Mouse (Mus musculus) stomach, embryonic 15.5 days (tissue): ENCODE data around the gene Rraga. TPM values are rescaled to one million over a fixed set of nuclear protein-coding genes. Genes with fewer than 3 reads are reported as not detected.
"Not testable (repeated sequence)": the region's sequence is repeated elsewhere in the genome, so short reads cannot be mapped to it uniquely, and the experiment has no call there.

Experiments
- ATAC-seq: fragments of 200-750 bp; cut with Nextera tagmentation; 2 replicates; pipeline ENCODE4 v1.8.0; 2017; ENCODE audit warnings: low read depth, moderate number of reproducible peaks, moderate TSS enrichment; ENCODE audit not compliant: insufficient read depth, low FRiP score
- H3K27ac ChIP-seq: fragments of 300-500 bp; sonication (generic); 2 replicates; pipeline ENCODE4 v1.5.1; 2015; ENCODE audit warnings: mild to moderate bottlenecking, inconsistent platforms
- H3K27me3 ChIP-seq: fragments of 300-500 bp; sonication (generic); replicated peaks from 2 replicates; pipeline ENCODE4 v1.6.1; 2015; ENCODE audit warnings: inconsistent platforms
- H3K36me3 ChIP-seq: fragments of 300-500 bp; sonication (generic); 2 replicates; pipeline ENCODE4 v1.6.1; 2015; ENCODE audit warnings: inconsistent platforms
- H3K4me1 ChIP-seq: fragments of 300-500 bp; sonication (generic); 2 replicates; pipeline ENCODE4 v1.6.1; 2015; ENCODE audit warnings: inconsistent platforms
- H3K4me2 ChIP-seq: fragments of 300-500 bp; sonication (generic); 2 replicates; pipeline ENCODE4 v1.6.1; 2015; ENCODE audit warnings: mild to moderate bottlenecking, inconsistent platforms
- H3K4me3 ChIP-seq: fragments of 300-500 bp; sonication (generic); replicated peaks from 2 replicates; pipeline ENCODE4 v1.5.1; 2015; ENCODE audit warnings: inconsistent platforms
- H3K9ac ChIP-seq: fragments of 300-500 bp; sonication (generic); 2 replicates; pipeline ENCODE4 v1.6.1; 2015; ENCODE audit warnings: inconsistent platforms
- H3K9me3 ChIP-seq: fragments of 300-500 bp; sonication (generic); 2 replicates; pipeline ENCODE4 v1.6.1; 2016; ENCODE audit warnings: inconsistent platforms
- WGBS: fragments of 180-500 bp; shearing (Covaris S2); methylation state at CpG from one replicate; pipeline ENCODE4 v1.1.7; 2015; 5-methylcytosine and 5-hydroxymethylcytosine counted together
- polyA plus RNA-seq: library from polyadenylated mRNA; unstranded; fragments of >200 nt; fragmentation: Nextera tagmentation; extraction: Ambion mirVana; gene quantifications from 2 replicates; pipeline ENCODE4 v1.2.1, GENCODE M21; 2015

Gene Rraga
- polyA plus RNA-seq, 1 experiment from 2014 or later, result 73.3 TPM

DNA sequence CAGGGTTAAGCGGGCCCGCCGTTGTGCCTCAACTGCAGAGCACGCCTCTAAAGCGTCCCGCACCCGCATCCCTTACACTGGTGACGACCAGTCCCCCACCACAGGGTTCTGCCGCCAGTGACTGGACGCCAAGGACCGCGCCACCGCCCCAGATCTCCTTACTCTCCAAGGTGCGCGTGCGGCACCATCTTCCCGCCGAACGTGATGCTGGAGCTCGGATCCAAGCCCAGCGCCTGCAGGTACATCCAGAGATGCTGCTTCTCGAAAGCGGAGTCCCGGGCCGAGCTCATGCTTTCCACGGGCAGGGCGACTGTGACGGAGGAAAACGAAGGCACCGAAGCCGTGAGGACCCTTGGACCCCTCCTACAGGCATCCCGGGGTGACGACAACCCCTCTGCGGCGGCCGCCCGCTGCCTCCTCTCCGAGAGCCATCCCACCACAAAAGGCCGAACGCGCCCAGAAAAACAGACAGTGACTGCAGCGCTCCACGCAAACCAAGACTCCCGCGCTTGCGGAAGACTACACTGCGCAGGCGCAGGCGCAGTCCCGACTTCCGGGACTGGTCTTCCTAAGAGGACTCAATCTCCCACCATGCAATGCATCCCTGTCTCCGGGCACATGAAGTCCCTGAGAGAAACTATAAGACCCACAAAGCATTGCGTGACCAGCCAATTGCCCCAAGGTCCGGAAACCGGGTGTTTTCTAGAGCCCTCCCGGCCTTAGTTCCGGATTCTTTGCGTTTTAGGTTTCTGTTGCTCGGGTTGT is 36.2 kb downstream of the Rraga start, which contains the start of gene Haus6:
Haus6 (minus strand) TSS at position 532 of the 765 bp plus-strand sequence.
- peak; percentile 100 for ATAC-seq
- no peaks in the 10 kb centered on the region for H3K36me3 ChIP-seq
- peak within 1 kb of the TSS; percentile 78 for H3K27ac ChIP-seq
- H3K9ac ChIP-seq, result peak within 1 kb of the TSS; percentile 81
- peak within 1 kb of the TSS; percentile 68 for H3K4me2 ChIP-seq
- H3K4me1 ChIP-seq, result peaks cover 4% of the 10 kb centered on the region; the same call in 1 of the 2 replicates
- H3K27me3 ChIP-seq, result no peaks in the 10 kb centered on the region
- under 1% methylated on average over 59 of the region's 59 CpGs for WGBS
- H3K9me3 ChIP-seq, result no peaks in the 10 kb centered on the region
- H3K4me3 ChIP-seq, result peak within 1 kb of the TSS; percentile 90

- WGBS, result 34% methylated on average over 8 of the region's 8 CpGs
- Histone ChIP-seq H3K4me1 (peaks cover 4% of the 10 kb centered on the region; the same call in 1 of the 2 replicates), H3K9me3 (no peaks in the 10 kb centered on the region), H3K27me3 (no peaks in the 10 kb centered on the region), H3K27ac (0 out of 2 replicates have a peak overlapping the region, but pooled peaks have one; percentile 9), H3K36me3 (no peaks in the 10 kb centered on the region), H3K4me2 (peak overlapping the region; percentile 53), H3K9ac (peak overlapping the region; percentile 9; the same call in 1 of the 2 replicates), H3K4me3 (peak overlapping the region; percentile 90)
- ATAC-seq, result no peak
Observed at GRCm38 (mm10) chr4:86612289-86612620, 36.8 kb downstream of the Rraga start.

DNA sequence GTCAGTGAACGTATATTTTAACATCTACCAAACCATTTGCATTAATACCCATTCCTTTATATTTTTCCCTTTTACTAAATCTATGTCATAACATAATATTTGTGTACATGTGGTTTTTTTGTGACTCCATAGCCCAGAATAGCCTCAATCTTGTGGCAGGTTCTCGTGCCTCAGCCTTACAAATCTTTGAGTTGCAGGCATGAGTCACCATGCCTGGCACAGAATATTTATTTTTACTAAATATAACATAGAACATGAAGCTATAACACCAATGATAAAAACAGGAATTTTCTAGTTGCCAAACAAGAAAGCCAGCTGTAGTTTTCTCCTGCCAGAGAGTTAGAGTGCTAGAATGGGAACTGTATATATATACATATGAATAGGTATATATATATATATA is 45.0 kb downstream of the Rraga start:
- Histone ChIP-seq H3K4me3 (no peak overlapping the region), H3K9ac (no peak overlapping the region), H3K4me2 (no peak overlapping the region), H3K27me3 (no peaks in the 10 kb centered on the region), H3K36me3 (no peaks in the 10 kb centered on the region), H3K9me3 (no peaks in the 10 kb centered on the region), H3K27ac (no peak overlapping the region), H3K4me1 (no peaks in the 10 kb centered on the region)
- no peak for ATAC-seq
- WGBS, result 64% methylated on average over 2 of the region's 2 CpGs

DNA sequence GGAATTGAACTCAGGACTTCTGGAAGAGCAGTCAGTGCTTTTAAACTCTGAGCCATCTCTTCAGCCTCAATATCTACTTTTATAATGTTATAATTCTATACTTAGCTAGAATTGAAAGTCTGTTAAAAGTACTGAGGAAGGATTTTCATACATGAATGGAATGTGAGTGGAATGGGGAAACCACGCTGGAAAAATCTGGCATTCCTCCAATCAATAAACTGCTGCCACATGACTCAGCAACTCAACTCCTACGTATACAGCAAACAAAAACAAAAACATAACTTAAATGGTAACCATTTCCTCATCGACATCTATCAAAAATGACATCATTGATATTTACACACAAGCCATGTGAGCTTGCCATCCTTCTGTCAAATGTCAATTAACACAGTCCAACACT is 46.6 kb downstream of the Rraga start:
- WGBS, result 54% methylated on average over 3 of the region's 3 CpGs

GRCm38 (mm10) chr4:86622532-86622931 is 47.1 kb downstream of the Rraga start:
- not testable (repeated sequence) for H3K27me3 ChIP-seq, H3K4me2 ChIP-seq

More for the DNA sequence above, 46.6 kb downstream of the Rraga start:
- Histone ChIP-seq H3K27ac (no peak overlapping the region), H3K36me3 (no peaks in the 10 kb centered on the region), H3K27me3 (no peaks in the 10 kb centered on the region), H3K9me3 (no peaks in the 10 kb centered on the region), H3K4me2 (no peak overlapping the region), H3K4me3 (no peak overlapping the region), H3K9ac (no peak overlapping the region), H3K4me1 (no peaks in the 10 kb centered on the region)
- no peak for ATAC-seq

DNA sequence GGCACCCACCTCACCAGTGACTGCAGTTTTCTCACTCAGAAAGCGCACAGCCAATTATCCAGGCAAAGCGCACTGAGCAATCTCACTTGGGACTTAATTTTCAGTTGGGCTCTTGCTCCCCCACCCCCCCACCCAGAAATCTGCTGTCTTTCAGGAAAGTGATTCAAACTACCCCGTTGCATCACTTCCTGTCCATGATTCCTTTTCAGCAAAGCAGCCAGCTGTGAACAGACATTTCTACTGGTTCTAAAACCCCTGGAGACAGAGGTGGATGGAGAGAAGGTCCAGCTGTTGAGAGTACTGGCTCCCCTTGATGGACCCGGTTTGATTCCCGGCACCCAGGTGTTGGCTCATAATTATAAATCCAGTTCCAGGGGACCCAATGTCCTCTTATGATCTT is 50.0 kb downstream of the Rraga start:
- Histone ChIP-seq H3K4me3 (no peak overlapping the region), H3K36me3 (no peaks in the 10 kb centered on the region), H3K9me3 (no peaks in the 10 kb centered on the region), H3K27me3 (no peaks in the 10 kb centered on the region), H3K27ac (no peak overlapping the region), H3K4me2 (no peak overlapping the region), H3K9ac (no peak overlapping the region), H3K4me1 (no peaks in the 10 kb centered on the region)
- WGBS, result 85% methylated on average over 5 of the region's 5 CpGs
- no peak for ATAC-seq

More at GRCm38 (mm10) chr4:86622532-86622931, 47.1 kb downstream of the Rraga start:
- 95% methylated on average over 1 of the region's 1 CpGs for WGBS
- H3K9me3 ChIP-seq, ATAC-seq, H3K9ac ChIP-seq, H3K36me3 ChIP-seq, H3K27ac ChIP-seq, H3K4me3 ChIP-seq, H3K4me1 ChIP-seq: not testable (repeated sequence)

GRCm38 (mm10) chr4:86626496-86626895 is 51.0 kb downstream of the Rraga start:
- not testable (repeated sequence) for H3K36me3 ChIP-seq, H3K27ac ChIP-seq, H3K4me1 ChIP-seq, H3K27me3 ChIP-seq, H3K9me3 ChIP-seq, H3K4me3 ChIP-seq, H3K4me2 ChIP-seq, H3K9ac ChIP-seq
- peak; percentile 39; the same call in 1 of the 2 replicates for ATAC-seq
- WGBS, result 73% methylated on average over 7 of the region's 7 CpGs

Other genes with a start within 250 kb of the Rraga start
- 0.15 TPM in 2 replicates for gene Saxo1, start 17.3 kb upstream of the Rraga start, polyA plus RNA-seq
- gene Haus6, start 36.4 kb downstream of the Rraga start, polyA plus RNA-seq, result 14.4 and 14.5 TPM in 2 replicates
- 76.3 and 82.3 TPM in 2 replicates for gene Plin2, start 94.4 kb downstream of the Rraga start, polyA plus RNA-seq
- 7.6 and 9.3 TPM in 2 replicates for gene Dennd4c, start 172.9 kb downstream of the Rraga start, polyA plus RNA-seq